Mouse (Mus musculus) kidney, postnatal 36 days (tissue): ENCODE measurements around the gene Wtip.
"Not testable (repeated sequence)": the region's sequence is repeated elsewhere in the genome, so short reads cannot be mapped to it uniquely, and the experiment has no call there.

Experiments
- DNase-seq, 2 experiments: peaks; one replicate each; pipeline ENCODE4 v3.0.0; 2021 to 2022; ENCODE audit warnings: mixed read lengths in 2 of 2

Wtip gene

DNA sequence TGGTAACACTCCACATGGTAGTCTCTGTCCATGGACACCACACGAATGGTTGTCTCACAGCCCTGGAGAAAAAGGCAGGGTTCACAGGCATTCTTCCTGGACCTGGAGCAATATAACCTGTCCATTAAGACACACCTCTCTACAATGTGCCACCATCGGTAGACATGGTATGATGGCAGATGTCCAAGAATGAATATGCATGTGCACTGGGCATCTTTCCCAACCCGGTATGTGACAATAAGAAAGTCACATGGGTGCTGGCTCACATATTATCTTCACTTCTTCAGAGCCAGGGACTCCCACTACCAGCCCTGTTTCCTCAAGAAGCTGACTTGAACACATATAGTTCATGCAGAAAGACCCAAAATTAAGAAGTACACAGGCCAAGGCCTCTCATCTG is 16.5 kb downstream of the Wtip start:
- DNase-seq = no peak

DNA sequence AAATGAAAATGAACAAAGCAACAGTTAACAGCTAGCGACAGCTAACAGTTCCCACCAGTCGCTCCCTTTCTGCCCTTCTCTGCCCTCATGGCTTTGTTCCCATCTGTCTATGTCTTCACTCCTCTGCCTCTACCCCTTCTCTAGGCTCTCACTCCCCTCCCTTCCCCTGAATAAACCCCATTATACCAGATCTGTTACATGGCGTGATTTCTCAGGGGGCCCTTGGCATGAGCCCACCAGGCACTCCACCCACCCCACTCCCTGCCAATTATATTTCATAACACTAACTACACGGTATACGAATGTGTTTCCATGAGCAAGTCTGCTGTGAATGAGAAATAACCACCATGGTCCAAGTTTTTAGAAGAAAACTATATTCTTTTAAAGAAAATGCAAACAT is 23.9 kb downstream of the Wtip start:
- DNase-seq = no peak

DNA sequence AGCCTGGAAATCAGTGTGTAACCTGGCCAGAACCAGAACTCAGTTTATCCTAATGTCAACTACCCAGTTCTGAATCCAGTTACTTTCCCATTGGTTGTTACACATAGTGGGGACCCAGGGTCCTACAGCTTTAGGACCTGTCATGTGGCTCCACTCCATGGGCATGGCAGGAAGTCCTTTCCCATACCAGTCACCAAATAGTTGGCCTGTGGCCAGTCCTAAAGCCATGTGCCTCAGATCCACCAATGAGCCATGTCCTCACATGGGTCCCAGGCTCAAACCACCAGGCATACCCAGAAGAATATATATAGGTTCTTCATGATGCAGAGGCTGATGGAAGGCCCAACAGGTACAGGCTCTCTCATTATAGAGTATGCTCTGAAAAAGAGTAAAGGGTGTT is 31.8 kb downstream of the Wtip start:
- no peak for DNase-seq

- no peak for DNase-seq
Observed at GRCm38 (mm10) chr7:34100002-34100401, 33.1 kb downstream of the Wtip start.

DNA sequence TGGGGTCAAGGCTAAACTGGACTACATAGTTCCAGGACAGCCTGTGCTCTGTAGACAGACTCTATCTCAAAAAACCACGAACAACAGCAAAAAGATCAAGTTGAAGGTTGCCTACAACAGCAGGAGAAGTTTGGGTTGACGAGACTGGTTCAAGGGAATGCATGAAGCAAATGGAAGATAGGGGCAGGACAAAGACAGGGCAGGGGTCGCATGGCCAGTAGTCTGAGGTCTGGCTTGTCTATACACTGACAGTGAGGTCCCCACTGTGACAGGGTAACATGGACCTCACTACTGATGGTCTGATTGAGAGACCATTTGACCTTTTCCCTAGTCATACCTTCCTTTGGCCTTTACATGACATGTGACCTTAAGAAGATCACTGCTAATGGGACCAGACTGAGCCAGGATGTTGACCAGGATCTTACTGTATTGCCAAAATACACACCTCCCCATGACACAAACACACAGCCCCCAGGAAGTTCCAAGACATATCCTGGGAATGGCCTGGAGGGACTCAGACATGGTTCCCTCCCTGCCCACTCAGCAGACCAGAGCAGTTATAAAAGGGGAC is 38.1 kb downstream of the Wtip start, which contains the start of gene Scgb1b30:
TSS of gene Scgb1b30 (plus strand) at position 521 of the 571 bp plus-strand sequence.
- no peak for DNase-seq

DNA sequence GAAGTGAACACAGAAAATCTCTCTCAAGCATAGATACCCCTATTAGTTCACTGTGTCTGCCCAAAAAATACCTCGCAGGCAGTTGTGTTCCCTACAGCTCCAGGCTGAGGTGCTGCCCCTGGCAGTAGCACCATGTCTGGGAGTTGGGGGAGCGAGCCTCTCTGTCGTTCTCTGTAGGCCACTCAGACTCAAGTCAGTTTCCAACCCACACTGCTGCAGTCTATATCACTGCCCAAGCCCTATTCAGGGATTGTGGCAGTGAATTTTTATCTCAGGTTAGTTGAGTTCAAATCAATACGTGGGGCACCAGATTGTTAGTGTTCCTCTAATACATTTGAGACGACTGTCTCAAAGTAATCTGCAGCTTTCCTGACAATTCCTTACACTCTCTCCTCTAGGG is 64.9 kb downstream of the Wtip start:
- DNase-seq = not testable (repeated sequence)
